Mouse (Mus musculus): ENCODE results near the gene Fbxo7.

GRCm38 (mm10) chr10:86043651-86044050 lies 21.9 kb downstream of the Fbxo7 start:
- TF ChIP-seq CTCF (IDR thresholded peaks at IDR 0.05) (no peak), EP300 (IDR thresholded peaks at IDR 0.05) (no peak)

All from lung, postnatal 0 days (tissue).